Mouse (Mus musculus) hematopoietic multipotent progenitor cell, adult 10-12 weeks (in vitro differentiated cells): ENCODE measurements around the gene Rnf151. TPM values are rescaled to one million over a fixed set of nuclear protein-coding genes. Genes with fewer than 3 reads are reported as not detected.

Experiments used
- polyA plus RNA-seq: library from polyadenylated mRNA; stranded (reverse); fragments of >175 nt; gene quantifications from 2 replicates; pipeline ENCODE4 v1.2.3, GENCODE M21; 2012; ENCODE audit warnings: low replicate concordance

The Rnf151 gene
- polyA plus RNA-seq, result 0.16 and 0.36 TPM in 2 replicates

GRCm38 (mm10) chr17:24717943-24718342 is at the start of gene Rnf151, which contains the start of gene Rps2:
Gene Rnf151 (minus strand): TSS chr17:24718063.
Gene Rps2 (plus strand): TSS chr17:24718116.

GRCm38 (mm10) chr17:24752415-24753394 is 34.8 kb upstream of the Rnf151 start, which contains the start of gene Hs3st6:
Gene Hs3st6 (plus strand): TSS chr17:24752988.

GRCm38 (mm10) chr17:24736330-24737051 is 18.6 kb upstream of the Rnf151 start, which contains the start of gene Msrb1:
Gene Msrb1 (plus strand): TSS chr17:24736642.

GRCm38 (mm10) chr17:24727618-24728017 is 9.8 kb upstream of the Rnf151 start, which contains the start of gene Rpl3l:
Gene Rpl3l (plus strand): TSS chr17:24727820.

GRCm38 (mm10) chr17:24724184-24724583 is 6.3 kb upstream of the Rnf151 start, which contains the start of gene Ndufb10:
Gene Ndufb10 (minus strand): TSS chr17:24724478.

GRCm38 (mm10) chr17:24706982-24707800 is 10.7 kb downstream of the Rnf151 start, which contains the start of gene Tbl3:
Gene Tbl3 (minus strand): TSS chr17:24707660.

GRCm38 (mm10) chr17:24696011-24696697 is 21.7 kb downstream of the Rnf151 start, which contains the start of the genes Gfer and Noxo1:
Gene Gfer (minus strand): TSS chr17:24696156.
Gene Noxo1 (plus strand): TSS chr17:24696234.

GRCm38 (mm10) chr17:24689251-24690081 is 28.4 kb downstream of the Rnf151 start, which contains the start of gene Syngr3:
Gene Syngr3 (minus strand): TSS chr17:24689955.

GRCm38 (mm10) chr17:24669545-24670245 is 48.2 kb downstream of the Rnf151 start, which contains the start of gene Zfp598:
Gene Zfp598 (plus strand): TSS chr17:24669687.

Other genes with a start within 250 kb of the Rnf151 start
- gene E4f1, start 247.8 kb downstream of the Rnf151 start, polyA plus RNA-seq, result 32.1 and 40.4 TPM in 2 replicates
- 27.9 and 34.1 TPM in 2 replicates for gene Pgp, start 247.7 kb downstream of the Rnf151 start, polyA plus RNA-seq
- 0.24 and 0.74 TPM in 2 replicates for gene Bricd5, start 244.2 kb downstream of the Rnf151 start, polyA plus RNA-seq
- 5.3 and 8.0 TPM in 2 replicates for gene Mlst8, start 239.0 kb downstream of the Rnf151 start, polyA plus RNA-seq
- 0.02 and 0.07 TPM in 2 replicates for gene Caskin1, start 229.5 kb downstream of the Rnf151 start, polyA plus RNA-seq
- gene Traf7, start 190.1 kb downstream of the Rnf151 start, polyA plus RNA-seq, result 156 and 190 TPM in 2 replicates
- 0.76 and 1.9 TPM in 2 replicates for gene Rab26, start 183.9 kb downstream of the Rnf151 start, polyA plus RNA-seq
- gene Pkd1, start 168.2 kb downstream of the Rnf151 start, polyA plus RNA-seq, result 24.7 and 24.9 TPM in 2 replicates
- 37.6 and 45.7 TPM in 2 replicates for gene Tsc2, start 85.4 kb downstream of the Rnf151 start, polyA plus RNA-seq
- gene Nthl1, start 85.4 kb downstream of the Rnf151 start, polyA plus RNA-seq, result 3.8 and 6.9 TPM in 2 replicates
- 3.8 and 6.4 TPM in 2 replicates for gene Slc9a3r2, start 67.7 kb downstream of the Rnf151 start, polyA plus RNA-seq
- gene Npw, start 59.6 kb downstream of the Rnf151 start, polyA plus RNA-seq, result 0.36 and 0.52 TPM in 2 replicates
- gene Zfp598, start 48.4 kb downstream of the Rnf151 start, polyA plus RNA-seq, result 56.2 and 93.5 TPM in 2 replicates
- gene Syngr3, start 28.1 kb downstream of the Rnf151 start, polyA plus RNA-seq, result 0.15 and 0.24 TPM in 2 replicates
- gene Gfer, start 21.9 kb downstream of the Rnf151 start, polyA plus RNA-seq, result 52.3 and 54.6 TPM in 2 replicates
- 5.9 and 10.3 TPM in 2 replicates for gene Noxo1, start 21.8 kb downstream of the Rnf151 start, polyA plus RNA-seq
- gene Tbl3, start 10.4 kb downstream of the Rnf151 start, polyA plus RNA-seq, result 8.7 and 12.3 TPM in 2 replicates
- 42.1 and 88.6 TPM in 2 replicates for gene Rps2, start 53 bp upstream of the Rnf151 start, polyA plus RNA-seq
- gene Ndufb10, start 6.4 kb upstream of the Rnf151 start, polyA plus RNA-seq, result 220 and 325 TPM in 2 replicates
- gene Rpl3l, start 9.8 kb upstream of the Rnf151 start, polyA plus RNA-seq, result 0.31 and 0.38 TPM in 2 replicates
- 43.6 and 56.0 TPM in 2 replicates for gene Msrb1, start 18.6 kb upstream of the Rnf151 start, polyA plus RNA-seq
- 0.94 and 2.2 TPM in 2 replicates for gene Hs3st6, start 34.9 kb upstream of the Rnf151 start, polyA plus RNA-seq
- gene Meiob, start 86.2 kb upstream of the Rnf151 start, polyA plus RNA-seq, result not detected in 2 replicates
- 27.6 and 69.0 TPM in 2 replicates for gene Hagh, start 122.1 kb upstream of the Rnf151 start, polyA plus RNA-seq
- gene Fahd1, start 132.3 kb upstream of the Rnf151 start, polyA plus RNA-seq, result 2.7 and 6.5 TPM in 2 replicates
- 0.12 TPM in 1 of 2 replicates, not detected in the other for gene Igfals, start 147.9 kb upstream of the Rnf151 start, polyA plus RNA-seq
- gene Nubp2, start 168.3 kb upstream of the Rnf151 start, polyA plus RNA-seq, result 10.4 and 58.7 TPM in 2 replicates
- 44.2 and 49.9 TPM in 2 replicates for gene Spsb3, start 168.6 kb upstream of the Rnf151 start, polyA plus RNA-seq
- 20.3 and 41.1 TPM in 2 replicates for gene Eme2, start 177.0 kb upstream of the Rnf151 start, polyA plus RNA-seq
- 40.1 and 50.8 TPM in 2 replicates for gene Mrps34, start 177.1 kb upstream of the Rnf151 start, polyA plus RNA-seq
- gene Nme3, start 178.4 kb upstream of the Rnf151 start, polyA plus RNA-seq, result 19.9 and 39.7 TPM in 2 replicates
- gene Mapk8ip3, start 218.9 kb upstream of the Rnf151 start, polyA plus RNA-seq, result 64.6 and 70.0 TPM in 2 replicates
- 9.7 and 10.8 TPM in 2 replicates for gene Jpt2, start 242.6 kb upstream of the Rnf151 start, polyA plus RNA-seq